14 mouse cellular contexts compared by ENCODE assay signal in genomic region chr12:33591031-33591430, GRCm38 (mm10).
"Had no signal": no experiment of that assay in that cellular context is flagged by ENCODE, and none has a peak within 500 bp of the region (broad histone marks: within the 10 kb centered on the region; RNA-seq: fewer than 3 reads in every experiment).

No protein-coding gene starts in this region.

- ATAC-seq: liver, embryonic 12.5 days; midbrain, embryonic 16.5 days had no signal

- H3K27ac ChIP-seq: left cerebral cortex, adult 2 months; limb, embryonic 15.5 days; liver, embryonic 12.5 days; macrophage had no signal

- DNase-seq: kidney, adult 9 months; kidney, postnatal 14 days; lung, embryonic 14.5 days; lung, postnatal 14 days; right cerebral cortex, postnatal 14 days; spleen, adult 18-20 months; thymus, postnatal 4 days had no signal

- H3K36me3 ChIP-seq: limb, embryonic 15.5 days; liver, embryonic 12.5 days had no signal

- H3K4me3 ChIP-seq: left cerebral cortex, adult 2 months; limb, embryonic 15.5 days; liver, embryonic 12.5 days; megakaryocyte, embryonic 14.5 days had no signal

- H3K9me3 ChIP-seq: limb, embryonic 15.5 days; liver, embryonic 12.5 days; megakaryocyte, embryonic 14.5 days had no signal

- H3K9ac ChIP-seq: limb, embryonic 15.5 days; liver, embryonic 12.5 days; lung, embryonic 14.5 days had no signal

- H3K4me2 ChIP-seq: limb, embryonic 15.5 days; liver, embryonic 12.5 days; lung, embryonic 14.5 days; midbrain, embryonic 11.5 days had no signal

- H3K4me1 ChIP-seq: liver, embryonic 12.5 days; megakaryocyte, embryonic 14.5 days had no signal

- H3K27me3 ChIP-seq: limb, embryonic 15.5 days; liver, embryonic 12.5 days; megakaryocyte, embryonic 14.5 days had no signal
